Mouse (Mus musculus) heart, postnatal 4 days (tissue): ENCODE results near the gene Olfr455. TPM values are rescaled to one million over a fixed set of nuclear protein-coding genes. Genes with fewer than 3 reads are reported as not detected.

ENCODE experiments used
- DNase-seq: peaks from one replicate; pipeline ENCODE4 v3.0.0; 2021
- total RNA-seq, 2 experiments: library from RNA; stranded (reverse); gene quantifications; 2 replicates each; pipeline ENCODE4 v1.2.3; 2021

The Olfr455 gene
- total RNA-seq, 2 experiments from 2014 or later: not detected

GRCm38 (mm10) chr6:42487114-42487513 lies 60.3 kb downstream of the Olfr455 start, which contains the start of gene Olfr456:
Gene Olfr456 (minus strand): TSS chr6:42487214.
- DNase-seq: no peak

Other genes with a start within 250 kb of the Olfr455 start
- 1 to 10 TPM; 1.6 to 1.7 TPM for gene Fam131b, start 222.9 kb downstream of the Olfr455 start, total RNA-seq
- 100 to 1,000 TPM; 161 to 166 TPM for gene Zyx, start 198.0 kb downstream of the Olfr455 start, total RNA-seq
- under 1 TPM; 0.52 to 0.70 TPM for gene Epha1, start 174.3 kb downstream of the Olfr455 start, total RNA-seq
- under 1 TPM in 1 of 2 experiments, not detected in 1; 0.41 TPM for gene Tas2r143, start 147.3 kb downstream of the Olfr455 start, total RNA-seq
- gene Tas2r135, start 142.2 kb downstream of the Olfr455 start, total RNA-seq: under 1 TPM; 0.24 to 0.25 TPM
- gene Tas2r126, start 113.1 kb downstream of the Olfr455 start, total RNA-seq: not detected
- gene Olfr458, start 82.4 kb downstream of the Olfr455 start, total RNA-seq: not detected
- gene Olfr457, start 71.3 kb downstream of the Olfr455 start, total RNA-seq: not detected
- not detected for gene Olfr456, start 60.4 kb downstream of the Olfr455 start, total RNA-seq
- not detected for gene Tcaf3, start 50.1 kb upstream of the Olfr455 start, total RNA-seq
- gene Tcaf2, start 97.7 kb upstream of the Olfr455 start, total RNA-seq: 1 to 10 TPM; 4.2 to 5.3 TPM
- 10 to 100 TPM; 36.6 to 38.4 TPM for gene Tcaf1, start 162.5 kb upstream of the Olfr455 start, total RNA-seq
- gene Olfr453, start 191.8 kb upstream of the Olfr455 start, total RNA-seq: not detected
- gene Olfr38, start 208.8 kb upstream of the Olfr455 start, total RNA-seq: not detected
- not detected for gene Olfr452, start 237.5 kb upstream of the Olfr455 start, total RNA-seq